Mouse (Mus musculus) liver, postnatal 0 days (tissue): ENCODE measurements at regions not wholly inside any gene's neighbourhood (a gene's known extent, or its start where the extent isn't known, plus 50 kb on each side); places are given as distances from the start of the nearest gene placed in this dataset.

ENCODE experiments used
- CTCF ChIP-seq: sonication (generic); IDR thresholded peaks from 2 replicates; pipeline ENCODE4 v1.5.1; 2016; ENCODE audit warnings: antibody characterized with exemption, low read depth
- EP300 ChIP-seq: IDR thresholded peaks from 2 replicates; pipeline ENCODE4 v1.6.1; 2016; ENCODE audit warnings: antibody characterized with exemption, low read depth, mild to moderate bottlenecking

GRCm38 (mm10) chr10:24367010-24367409 is 143.7 kb downstream of the Moxd1 start:
- TF ChIP-seq CTCF (no peak), EP300 (no peak)
